Mouse (Mus musculus) A20 (cell line): ENCODE results near the gene Lyst.
"Not testable (repeated sequence)": the region's sequence is repeated elsewhere in the genome, so short reads cannot be mapped to it uniquely, and the experiment has no call there.

Experiments used
- DNase-seq: peaks from one replicate; pipeline ENCODE4 v3.0.0-alpha.2; 2011; ENCODE audit warnings: low read depth, low spot score

Gene Lyst

GRCm38 (mm10) chr13:13637577-13637976 is 47.4 kb downstream of the Lyst start:
- no peak for DNase-seq

DNA sequence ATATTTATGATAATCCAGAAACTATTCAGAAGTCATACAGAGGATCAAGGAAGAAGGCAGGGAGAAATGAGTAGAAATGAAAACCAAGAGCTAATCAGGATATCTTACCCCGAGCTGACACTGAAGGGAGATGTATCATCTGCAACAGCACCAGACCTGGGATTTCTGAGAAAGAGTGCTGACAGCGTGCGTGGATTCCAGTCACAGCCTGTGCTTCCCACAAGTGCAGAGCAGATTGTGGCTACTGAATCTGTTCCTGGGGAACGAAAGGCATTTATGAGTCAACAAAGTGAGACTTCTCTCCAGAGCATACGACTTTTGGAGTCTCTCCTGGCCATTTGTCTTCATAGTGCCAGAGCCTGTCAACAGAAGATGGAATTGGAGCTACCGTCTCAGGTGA is 47.8 kb downstream of the Lyst start:
- no peak for DNase-seq

GRCm38 (mm10) chr13:13638725-13639124 is 48.5 kb downstream of the Lyst start:
- DNase-seq, result no peak

GRCm38 (mm10) chr13:13647296-13647695 is 57.1 kb downstream of the Lyst start:
- no peak for DNase-seq

DNA sequence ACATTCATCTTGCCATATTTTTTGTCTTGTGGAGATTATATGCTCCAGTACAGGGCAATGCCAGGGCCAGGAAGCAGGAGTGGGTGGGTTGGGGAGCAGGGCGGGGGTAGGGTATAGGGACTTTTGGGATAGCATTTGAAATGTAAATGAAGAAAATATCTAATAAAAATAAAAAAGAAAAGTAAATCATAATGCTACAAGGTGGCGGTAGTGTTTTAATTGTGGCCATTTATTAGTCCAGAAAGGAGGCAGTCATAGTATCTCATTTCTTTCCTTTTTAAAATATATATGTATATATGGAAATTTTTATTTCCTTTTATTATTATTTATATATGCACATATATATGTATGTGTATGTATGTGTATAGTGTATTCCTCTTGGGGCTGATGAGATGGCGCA is 65.3 kb downstream of the Lyst start:
- no peak for DNase-seq

DNA sequence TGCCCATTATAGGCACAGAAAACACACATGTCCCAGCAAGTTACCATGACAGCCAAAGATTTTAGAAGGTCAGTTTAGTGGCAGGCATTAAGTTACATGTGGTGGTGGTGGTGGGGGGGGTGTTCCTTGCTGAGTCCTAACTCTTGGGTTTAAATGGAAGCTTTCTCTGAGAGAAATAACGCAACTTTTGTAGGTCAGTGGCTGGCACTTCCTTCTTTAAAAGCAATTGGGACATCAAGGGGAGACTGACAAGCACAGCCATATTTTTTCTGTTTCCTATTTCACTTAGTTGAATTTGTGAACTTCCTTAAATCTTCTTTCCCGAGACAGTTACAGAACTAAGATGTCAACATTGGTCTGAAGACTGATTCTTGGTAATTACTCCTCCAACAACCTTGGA is 75.9 kb downstream of the Lyst start:
- DNase-seq, result not testable (repeated sequence)

DNA sequence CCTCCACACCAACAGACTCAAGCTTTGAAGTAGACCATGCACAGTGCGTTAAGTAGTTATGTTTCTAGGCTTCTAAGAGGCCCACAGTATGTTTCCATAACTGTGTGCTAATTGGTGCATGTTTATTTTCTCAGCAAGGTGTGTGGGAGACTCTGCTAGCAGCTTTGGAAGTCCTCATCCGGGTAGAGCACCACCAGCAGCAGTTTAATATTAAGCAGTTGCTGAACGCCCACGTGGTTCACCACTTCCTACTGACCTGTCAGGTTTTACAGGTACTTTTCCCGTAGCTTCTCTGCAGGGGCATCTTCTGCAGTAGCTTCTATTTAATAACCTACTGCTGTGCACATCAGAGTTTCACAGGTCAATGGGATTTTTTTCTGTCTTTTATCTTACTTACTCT is 80.5 kb downstream of the Lyst start:
- no peak for DNase-seq

GRCm38 (mm10) chr13:13671585-13672328 is 81.6 kb downstream of the Lyst start:
- no peak for DNase-seq

- DNase-seq, result no peak
These were observed 84.6 kb downstream of the Lyst start for GRCm38 (mm10) chr13:13674669-13675343.

DNA sequence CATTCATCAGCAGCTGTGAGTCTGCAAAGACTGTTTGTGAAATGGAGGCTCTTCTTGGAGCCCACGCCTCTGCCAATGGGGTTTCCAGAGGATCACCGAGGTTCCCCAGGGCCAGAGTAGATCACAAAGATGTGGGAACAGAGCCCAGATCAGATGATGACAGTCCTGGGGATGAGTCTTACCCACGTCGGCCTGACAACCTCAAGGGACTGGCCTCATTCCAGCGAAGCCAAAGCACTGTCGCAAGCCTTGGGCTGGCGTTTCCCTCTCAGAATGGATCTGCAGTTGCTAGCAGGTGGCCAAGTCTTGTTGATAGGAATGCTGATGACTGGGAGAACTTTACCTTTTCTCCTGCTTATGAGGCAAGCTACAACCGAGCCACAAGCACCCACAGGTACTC is 87.7 kb downstream of the Lyst start:
- DNase-seq, result no peak

GRCm38 (mm10) chr13:13681642-13682041 is 91.4 kb downstream of the Lyst start:
- no peak for DNase-seq

DNA sequence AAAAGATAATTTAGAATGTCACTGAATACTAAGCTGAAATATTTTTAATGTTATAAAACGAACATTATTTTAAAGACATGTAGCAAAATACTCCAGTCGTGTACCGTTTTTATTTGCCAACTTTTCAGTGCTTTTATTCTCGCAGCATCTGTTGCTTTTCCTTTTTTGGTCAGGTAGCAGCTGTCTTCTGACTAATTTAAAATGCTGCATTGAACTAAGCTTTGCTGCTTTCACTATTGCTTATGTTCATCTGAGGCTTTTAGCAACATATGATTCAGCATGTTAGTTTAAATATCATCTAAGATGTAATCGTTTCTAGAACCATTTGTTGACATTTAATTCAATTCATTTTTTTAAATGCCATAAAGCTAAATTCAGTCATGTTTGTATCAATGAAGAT is 113.3 kb downstream of the Lyst start:
- DNase-seq, result no peak

DNA sequence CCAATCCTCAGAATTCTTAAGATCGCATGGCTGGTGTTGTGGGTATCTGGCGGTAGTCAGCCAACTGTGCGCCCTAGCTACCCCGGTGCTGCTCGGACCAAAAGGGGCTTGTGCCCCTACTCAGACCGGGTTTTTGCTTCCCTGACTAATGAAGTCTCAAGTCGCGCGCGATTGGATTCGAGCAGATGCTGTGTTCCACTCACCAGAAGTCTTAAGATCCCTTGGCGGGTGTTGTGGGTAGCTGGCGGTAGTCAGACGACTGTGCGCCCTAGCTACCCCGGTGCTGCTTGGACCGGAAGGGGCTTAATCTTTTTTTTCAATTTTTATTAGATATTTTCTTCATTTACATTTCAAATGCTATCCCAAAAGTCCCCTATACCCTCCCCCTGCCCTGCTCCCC is 131.2 kb downstream of the Lyst start:
- DNase-seq, result not testable (repeated sequence)

GRCm38 (mm10) chr13:13723293-13723692 is 133.1 kb downstream of the Lyst start:
- no peak for DNase-seq

DNA sequence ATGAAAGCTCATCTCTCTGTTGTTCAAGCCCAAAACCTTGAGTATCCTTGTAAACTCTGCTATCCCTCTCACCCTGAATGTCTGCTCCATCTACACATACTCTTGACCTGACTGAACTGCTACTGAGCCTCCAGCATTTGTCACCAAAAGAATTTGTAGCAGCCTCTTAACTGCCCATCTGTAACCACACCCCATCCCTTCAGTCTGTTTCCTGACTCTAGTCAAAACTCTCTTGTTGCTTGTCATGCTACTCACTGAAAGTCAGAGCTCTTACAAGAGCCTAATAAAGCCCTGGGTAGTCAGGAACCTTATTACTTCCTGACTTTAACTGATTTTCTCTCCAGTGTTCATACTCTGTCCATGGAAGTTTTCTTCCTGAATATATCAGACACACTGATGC is 133.6 kb downstream of the Lyst start:
- no peak for DNase-seq

DNA sequence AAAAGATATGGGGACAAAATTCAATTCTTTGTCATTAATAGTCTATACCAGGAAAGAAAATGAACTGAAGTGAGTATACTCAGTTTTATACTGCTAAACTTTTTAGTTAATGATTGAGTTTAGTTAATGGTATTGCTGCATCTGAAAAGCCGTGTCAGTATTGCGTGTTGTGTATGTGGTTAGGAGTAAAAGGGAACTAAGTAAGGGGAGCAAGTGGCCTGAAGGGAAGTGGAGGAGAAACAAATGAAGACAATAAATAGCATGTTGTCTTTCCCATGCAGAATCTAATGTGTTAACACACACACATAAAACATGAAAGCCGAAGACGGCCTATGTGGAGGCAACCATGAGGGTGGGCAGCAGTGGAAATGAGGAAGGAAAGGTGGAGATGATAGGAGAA is 149.0 kb downstream of the Lyst start:
- DNase-seq, result no peak

DNA sequence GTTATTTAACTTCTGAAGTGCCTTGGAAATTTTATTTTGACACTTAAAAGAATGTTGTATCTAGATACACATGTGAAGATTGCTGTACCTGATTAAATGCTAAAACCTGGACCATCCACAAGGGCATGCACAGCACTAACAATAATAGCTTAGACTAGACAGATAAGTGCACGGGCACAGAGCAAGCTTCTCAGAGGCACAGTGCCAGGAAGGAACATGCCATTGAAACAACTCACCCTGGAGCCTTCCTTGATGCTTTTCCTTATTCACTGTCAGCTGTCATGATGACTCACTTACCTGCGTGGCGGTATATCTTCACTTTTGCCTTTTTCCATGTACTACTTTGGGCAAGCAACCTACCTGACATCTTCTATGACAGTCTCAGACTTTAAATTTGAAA is 155.7 kb downstream of the Lyst start:
- DNase-seq, result no peak

DNA sequence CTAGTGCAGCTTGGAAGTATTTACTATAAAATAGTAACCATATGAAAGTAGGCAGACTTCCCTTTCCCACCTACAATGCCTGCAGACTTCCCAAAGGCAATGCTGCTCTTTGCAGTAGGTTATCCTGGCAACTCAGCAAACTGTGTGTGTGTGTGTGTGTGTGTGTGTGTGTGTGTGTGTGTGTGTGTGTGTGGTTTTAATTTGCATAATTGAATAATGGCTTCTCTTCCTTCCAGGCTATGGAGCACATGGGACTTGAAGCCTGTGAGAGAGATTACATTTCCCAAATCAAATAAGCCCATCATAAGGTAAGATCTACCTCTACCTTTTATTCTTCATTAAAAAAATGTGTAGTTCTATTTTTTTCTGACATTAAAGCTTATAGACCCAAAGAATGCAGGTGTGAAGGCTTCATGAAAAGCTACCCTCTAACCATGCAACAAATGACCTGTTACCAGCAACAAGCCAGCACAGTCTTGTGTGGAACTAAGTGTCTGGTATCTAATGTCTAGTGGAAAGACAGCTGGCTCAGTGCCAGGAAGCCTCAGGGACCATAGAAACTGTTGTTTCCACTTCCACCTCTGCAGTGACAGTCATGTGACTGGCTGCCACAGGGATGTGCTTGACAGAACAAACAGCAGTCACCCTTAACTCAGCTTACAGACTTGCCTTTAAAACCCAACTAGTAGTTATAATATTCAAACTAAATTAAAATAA is 185.7 kb downstream of the Lyst start:
- DNase-seq, result peak; percentile 29

DNA sequence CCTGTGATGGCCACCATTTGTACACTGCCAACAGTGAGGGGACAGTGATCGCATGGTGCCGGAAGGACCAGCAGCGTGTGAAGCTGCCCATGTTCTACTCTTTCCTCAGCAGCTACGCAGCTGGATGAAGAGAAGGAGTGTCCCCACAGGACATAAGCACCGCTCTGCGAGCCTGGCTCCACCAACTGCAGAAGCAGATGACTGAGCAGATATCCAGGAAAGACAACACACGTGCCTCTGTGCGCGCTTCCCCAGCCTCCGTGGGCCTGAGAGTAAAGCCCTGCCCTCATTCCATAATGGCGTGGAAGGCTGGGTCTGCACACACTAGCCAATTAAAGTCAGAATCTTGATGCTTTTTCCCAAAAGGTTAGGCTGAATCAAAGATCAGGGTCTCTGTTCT is 186.9 kb downstream of the Lyst start:
- no peak for DNase-seq

DNA sequence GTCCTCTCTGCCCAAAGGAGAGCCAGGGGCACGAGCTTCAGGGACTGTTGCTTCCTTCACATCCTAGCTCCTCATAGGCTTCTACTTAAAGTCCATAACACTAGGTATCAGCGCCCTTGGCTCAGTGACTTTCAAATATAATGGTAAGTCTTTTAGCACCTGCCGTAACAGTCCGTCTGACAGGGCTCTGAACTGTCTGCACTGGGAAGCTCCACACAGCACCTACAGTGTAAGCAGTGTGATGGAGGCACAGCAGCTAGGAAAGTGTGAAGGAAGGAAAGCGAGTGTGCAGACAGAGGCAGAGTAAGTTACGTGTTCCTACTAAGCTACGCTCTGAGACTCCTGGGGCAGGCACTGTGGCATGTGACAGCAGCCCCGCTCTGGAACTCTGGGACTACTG is 187.5 kb downstream of the Lyst start:
- no peak for DNase-seq

- DNase-seq, result no peak
These were observed 188.8 kb downstream of the Lyst start for GRCm38 (mm10) chr13:13778837-13779458.

- DNase-seq, result no peak
These were observed 190.1 kb downstream of the Lyst start for GRCm38 (mm10) chr13:13780271-13780670.
